In genomic region chr2:180363434-180363720, GRCm38 (mm10) we compare ENCODE assay signal across 24 mouse cellular contexts. TPM values are rescaled to one million over a fixed set of nuclear protein-coding genes. Genes with fewer than 3 reads are reported as not detected.
"Had no signal": no experiment of that assay in that cellular context is flagged by ENCODE, and none has a peak within 500 bp of the region (broad histone marks: within the 10 kb centered on the region; RNA-seq: fewer than 3 reads in every experiment).

No protein-coding gene starts in this region.

- H3K9ac ChIP-seq: liver, embryonic 13.5 days; neural tube, embryonic 12.5 days; neural tube, embryonic 15.5 days had no signal

- DNase-seq: kidney, postnatal 10 days; kidney, postnatal 36 days; layer of hippocampus, postnatal 36 days; liver, embryonic 13.5 days; lung, adult 2 months; lung, postnatal 14 days; lung, postnatal 4 days; midbrain, embryonic 14.5 days; right cerebral cortex, adult 18-20 months; right cerebral cortex, postnatal 14 days; right cerebral cortex, postnatal 4 days; thymus, postnatal 25 days had no signal

- H3K27ac ChIP-seq: left cerebral cortex, adult 2 months; liver, embryonic 13.5 days; neural tube, embryonic 12.5 days; neural tube, embryonic 15.5 days had no signal

- H3K36me3 ChIP-seq: liver, embryonic 13.5 days; neural tube, embryonic 12.5 days; neural tube, embryonic 15.5 days had no signal

- H3K4me1 ChIP-seq: liver, embryonic 13.5 days; neural tube, embryonic 12.5 days; neural tube, embryonic 15.5 days had no signal

- H3K27me3 ChIP-seq: liver, embryonic 13.5 days; neural tube, embryonic 12.5 days; neural tube, embryonic 15.5 days had no signal

- H3K4me2 ChIP-seq: liver, embryonic 13.5 days; midbrain, embryonic 11.5 days; neural tube, embryonic 12.5 days; neural tube, embryonic 15.5 days had no signal

- H3K4me3 ChIP-seq: left cerebral cortex, adult 2 months; liver, embryonic 13.5 days; neural tube, embryonic 12.5 days; neural tube, embryonic 15.5 days had no signal

- H3K9me3 ChIP-seq: liver, embryonic 13.5 days; neural tube, embryonic 12.5 days; neural tube, embryonic 15.5 days had no signal

RNA-seq across cellular contexts. Expression of gene Gata5, which starts 28.9 kb away (rescaled TPM):
- total RNA-seq: layer of hippocampus, adult 8-10 months; layer of hippocampus, postnatal 10 days; layer of hippocampus, postnatal 36 days; left cerebral cortex, adult 2 months; left cerebral cortex, postnatal 10 days; left cerebral cortex, postnatal 36 days; megakaryocyte progenitor cell, adult 5-6 weeks; megakaryocyte-erythroid progenitor cell, adult 5-6 weeks; midbrain, postnatal 0 days had no signal
- polyA plus RNA-seq: midbrain, embryonic 11.5 days; midbrain, embryonic 14.5 days; midbrain, postnatal 0 days; neural tube, embryonic 12.5 days; thymus, postnatal 0 days had no signal
